Mouse (Mus musculus): ENCODE measurements around the gene Ntn5.

DNA sequence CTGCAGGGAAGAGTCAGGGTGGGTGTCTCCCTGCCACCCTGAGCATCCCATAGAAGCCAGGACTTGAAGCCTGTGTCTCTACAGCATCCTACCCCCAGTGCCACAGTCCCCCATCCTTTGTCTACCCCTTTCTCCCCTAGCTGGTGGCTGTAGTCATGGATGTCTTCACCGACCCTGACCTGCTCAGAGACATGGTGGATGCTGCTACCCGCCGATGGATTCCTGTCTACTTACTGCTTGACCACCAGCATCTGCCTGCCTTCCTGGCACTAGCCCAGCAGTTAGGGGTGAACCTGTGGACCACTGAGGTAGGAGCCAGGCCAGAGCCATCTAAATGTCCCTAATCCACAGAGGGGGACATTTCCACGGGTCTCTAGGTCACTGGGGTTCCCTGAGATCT, 39.5 kb downstream of the Ntn5 start:
- TF ChIP-seq CTCF (IDR thresholded peaks at IDR 0.05; ENCODE audit: extremely low read depth, insufficient read length, insufficient replicate concordance, low read depth, low read length), result no peak
- no peak for TF ChIP-seq POLR2A (IDR thresholded peaks at IDR 0.05; ENCODE audit: low read depth, low read length)

Measured in small intestine, adult 2 months (tissue).